Mouse (Mus musculus): ENCODE results near the gene Calcb.
"Not testable (repeated sequence)": the region's sequence is repeated elsewhere in the genome, so short reads cannot be mapped to it uniquely, and the experiment has no call there.

Calcb gene

DNA sequence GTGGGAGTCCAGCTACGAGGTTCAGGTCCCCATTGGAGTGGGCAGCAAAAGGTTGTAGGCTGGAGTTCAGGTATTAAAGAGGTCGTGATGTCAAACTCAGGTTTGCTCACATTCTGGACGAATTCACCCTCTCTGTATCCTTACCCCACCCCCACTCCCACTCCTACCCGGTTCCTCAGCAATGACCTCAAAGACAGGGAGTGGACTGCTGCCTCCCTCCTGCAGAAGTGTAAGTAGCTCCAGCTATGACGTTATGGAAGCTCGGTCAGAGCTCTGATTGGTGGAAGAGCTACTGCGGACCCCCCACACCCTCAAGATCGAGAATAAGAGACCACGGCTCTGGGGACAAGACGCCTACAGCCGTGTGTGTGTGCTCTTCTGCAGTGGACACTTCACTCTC, at the start of gene Calcb:
Calcb (plus strand) TSS at position 344 of the 400 bp plus-strand sequence.
- DNase-seq: no peak

DNA sequence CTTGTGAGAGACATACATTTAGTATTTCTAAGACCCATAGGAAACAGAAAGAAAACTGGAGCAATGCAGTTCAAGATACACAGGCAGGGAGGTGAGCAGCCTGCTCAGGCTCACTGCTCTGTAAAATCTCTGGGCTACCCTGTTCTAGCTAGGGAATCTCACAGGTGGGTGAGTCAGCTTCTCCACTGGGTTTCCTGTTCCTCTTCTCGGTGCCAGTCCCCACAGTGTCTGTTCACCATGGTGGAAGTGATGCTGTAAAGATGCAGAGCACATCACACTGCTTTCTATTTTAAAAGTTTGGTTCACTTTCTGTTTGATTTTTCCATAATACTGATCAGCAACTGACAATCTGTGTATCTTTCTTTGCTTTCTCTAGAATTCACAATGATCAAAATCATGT, 47.0 kb upstream of the Calcb start:
- no peak for DNase-seq

DNA sequence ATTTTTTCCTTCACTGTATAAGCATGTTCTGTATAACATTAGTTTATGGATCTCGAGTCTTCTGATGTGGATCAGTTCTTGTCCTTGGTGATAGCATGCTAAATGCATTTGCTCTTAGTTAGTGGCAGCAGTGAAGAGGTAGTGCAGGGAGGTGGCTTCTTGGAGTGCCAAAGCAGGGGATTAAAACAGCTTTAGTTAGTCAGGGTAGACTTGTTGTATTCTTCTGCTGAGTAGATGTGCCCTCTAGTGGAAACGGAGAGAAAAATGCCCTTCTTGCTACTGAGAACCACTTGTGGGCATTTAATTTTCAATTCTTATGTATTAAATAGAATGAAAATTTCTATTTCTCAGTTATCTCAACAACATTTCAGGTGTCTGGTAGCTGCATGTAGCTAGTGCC, 45.7 kb upstream of the Calcb start:
- DNase-seq: peak; percentile 1

DNA sequence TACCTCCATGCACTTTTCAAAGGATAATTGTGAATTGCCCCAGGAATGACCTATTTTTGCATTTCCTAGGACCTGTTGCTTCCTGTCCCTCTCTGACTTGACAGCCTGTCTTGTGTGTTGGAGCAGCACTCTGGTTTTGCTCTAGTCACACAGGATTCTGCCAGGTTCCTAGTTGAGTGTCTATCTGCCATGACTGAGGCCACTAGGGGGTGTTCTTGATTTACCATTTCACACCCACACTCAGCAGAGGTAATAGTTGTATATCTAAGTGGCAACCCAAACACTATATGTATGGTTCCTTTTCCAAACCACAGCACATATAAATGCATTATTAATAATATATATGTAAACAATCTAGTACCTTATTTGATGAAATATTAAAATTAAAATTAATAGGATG, 26.1 kb upstream of the Calcb start:
- DNase-seq: no peak

DNA sequence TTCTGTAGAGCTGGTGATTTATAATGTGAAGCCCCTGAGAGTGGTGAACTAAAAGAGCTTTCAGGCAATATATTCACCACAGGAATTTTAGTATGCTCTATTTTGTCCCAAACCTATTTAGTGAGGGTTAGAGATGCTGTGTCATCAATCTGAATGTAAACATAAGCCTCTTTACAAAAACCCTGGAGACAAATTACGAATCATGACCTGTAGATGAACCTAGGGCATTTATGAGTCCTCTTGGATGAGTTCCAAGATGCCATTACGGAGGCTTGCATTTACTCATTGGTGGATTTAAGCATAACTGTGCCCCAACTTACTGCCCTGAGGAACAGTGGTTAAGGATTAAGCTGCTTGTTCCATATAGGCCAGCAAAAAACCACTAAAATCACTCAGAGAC, 17.6 kb upstream of the Calcb start:
- no peak for DNase-seq

DNA sequence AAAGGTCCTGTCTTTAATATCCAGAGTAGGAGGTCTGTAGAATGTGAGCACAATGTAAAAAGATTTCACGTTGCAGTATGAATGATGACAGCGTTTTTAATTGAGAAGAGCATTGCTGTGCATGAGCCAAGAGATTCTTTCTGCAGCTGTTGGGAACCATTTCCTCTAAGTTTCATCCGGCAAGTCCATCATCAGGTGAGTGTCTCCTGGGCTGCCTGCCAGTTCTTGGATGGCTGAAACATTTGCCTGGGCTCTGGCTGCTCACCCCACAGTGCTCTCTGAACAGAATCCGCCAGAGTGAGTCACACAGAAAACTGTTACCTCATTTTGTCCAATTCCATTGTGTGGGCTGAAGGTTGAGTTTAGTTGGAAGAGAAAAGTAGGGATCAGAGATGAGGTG, 11.7 kb upstream of the Calcb start:
- DNase-seq: no peak

DNA sequence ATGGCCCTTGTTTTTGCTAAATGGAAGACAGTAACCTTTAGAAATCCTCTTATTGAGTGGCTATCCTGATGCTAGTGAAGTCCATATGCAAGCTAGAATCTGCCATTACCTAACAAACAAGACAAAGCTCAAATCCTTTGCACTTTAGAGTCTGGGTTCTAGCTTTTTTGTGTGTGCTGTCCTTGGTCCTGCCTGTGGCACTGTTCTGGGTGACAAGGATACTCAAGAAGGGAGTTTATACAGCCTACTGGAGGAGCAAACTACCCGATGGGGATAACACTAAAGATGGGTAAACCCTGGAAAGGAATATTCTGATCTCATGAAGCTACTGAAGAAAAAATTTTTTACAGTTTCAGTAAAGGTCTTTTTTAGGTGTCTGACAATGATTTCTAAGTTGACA, 11.0 kb upstream of the Calcb start:
- no peak for DNase-seq

DNA sequence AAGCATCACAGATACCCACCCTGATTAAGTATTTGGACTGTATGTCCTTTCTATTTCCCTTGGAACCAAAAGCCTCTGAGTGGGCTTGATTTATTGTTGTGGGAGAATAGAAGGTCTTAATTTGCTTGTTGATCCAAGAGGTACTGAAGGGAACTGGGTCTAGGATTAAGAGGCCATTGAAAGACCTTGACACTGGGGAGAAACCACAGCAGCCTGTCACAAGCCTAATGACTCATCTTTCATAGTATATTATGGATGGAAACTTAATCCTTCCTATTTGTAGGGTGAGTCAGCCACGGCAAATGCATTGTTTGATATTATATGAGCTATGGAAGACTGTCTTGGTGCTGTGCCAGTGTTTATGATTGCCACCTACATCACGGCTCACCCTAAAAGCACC, 8.0 kb upstream of the Calcb start:
- no peak for DNase-seq

DNA sequence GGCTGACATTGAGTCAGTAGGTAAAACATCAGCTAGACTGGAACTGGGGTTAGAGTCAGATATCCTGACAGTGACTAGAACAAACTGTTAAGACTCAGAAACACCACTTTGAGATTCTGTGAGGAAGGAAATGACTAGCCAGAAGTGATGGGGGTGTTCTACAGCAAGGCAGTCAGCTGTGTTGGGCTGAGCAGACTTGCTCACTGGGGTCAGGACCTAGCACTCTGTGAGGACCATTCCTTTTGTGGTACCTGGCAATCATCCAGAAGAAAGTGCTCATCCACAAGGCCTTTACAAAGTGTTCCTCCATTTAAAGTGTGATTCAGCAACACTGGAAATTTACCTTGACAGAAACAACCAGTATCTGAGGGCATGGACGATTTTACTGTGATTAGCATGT, 5.9 kb upstream of the Calcb start:
- no peak for DNase-seq

DNA sequence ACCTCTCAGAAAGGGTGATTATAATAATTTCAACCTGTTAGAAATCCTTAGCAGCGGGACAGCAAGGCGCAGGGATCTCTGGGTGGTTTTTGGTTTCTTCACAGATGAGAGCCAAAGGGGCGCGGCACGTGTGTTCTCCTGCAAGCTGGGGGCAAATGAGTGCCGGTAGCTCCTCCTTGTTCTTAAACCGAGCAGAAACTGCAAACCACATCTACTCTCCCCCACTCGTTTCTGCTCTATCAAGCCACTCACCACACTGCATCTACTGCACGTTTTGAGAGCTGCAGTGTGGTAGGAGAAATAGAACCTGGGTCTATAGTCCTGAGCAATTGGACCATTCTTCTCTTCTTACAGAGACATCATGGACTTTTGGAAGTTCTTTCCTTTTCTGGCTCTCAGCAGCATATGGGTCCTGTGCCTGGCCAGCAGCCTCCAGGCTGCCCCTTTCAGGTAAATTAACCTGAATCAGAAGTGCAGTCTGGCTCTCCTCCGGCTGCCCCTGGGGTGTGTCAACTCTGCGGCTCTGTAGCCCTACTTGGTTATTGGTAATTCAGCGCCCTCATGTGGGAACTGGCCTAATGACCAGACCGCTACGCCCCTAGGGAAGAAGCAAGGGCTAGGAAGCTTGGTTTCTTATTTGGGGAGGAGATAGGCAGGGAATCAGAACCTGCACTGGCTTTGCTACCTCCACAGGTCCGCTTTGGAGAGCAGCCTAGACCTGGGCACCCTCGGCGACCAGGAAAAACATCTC, 1.1 kb downstream of the Calcb start:
- peak; percentile 3 for DNase-seq

DNA sequence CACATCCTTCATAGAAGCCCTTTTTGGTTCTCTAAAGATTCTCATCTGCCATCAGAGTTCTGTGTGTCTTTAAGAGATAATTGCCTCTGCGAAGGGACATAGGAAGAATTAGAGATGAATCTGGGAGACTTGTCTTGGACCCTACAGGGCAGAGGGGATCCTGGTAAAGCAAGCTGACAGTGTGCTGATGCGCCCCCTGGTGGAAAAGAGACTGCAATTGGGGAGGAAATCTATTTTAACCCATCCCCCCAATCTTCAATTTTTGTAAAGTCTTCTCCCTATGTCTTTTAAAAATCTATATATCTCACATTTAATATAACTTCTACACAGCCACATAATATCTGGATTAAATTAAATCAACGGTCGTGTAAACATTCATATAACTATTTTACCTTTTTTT, 11.3 kb downstream of the Calcb start:
- DNase-seq: not testable (repeated sequence)

DNA sequence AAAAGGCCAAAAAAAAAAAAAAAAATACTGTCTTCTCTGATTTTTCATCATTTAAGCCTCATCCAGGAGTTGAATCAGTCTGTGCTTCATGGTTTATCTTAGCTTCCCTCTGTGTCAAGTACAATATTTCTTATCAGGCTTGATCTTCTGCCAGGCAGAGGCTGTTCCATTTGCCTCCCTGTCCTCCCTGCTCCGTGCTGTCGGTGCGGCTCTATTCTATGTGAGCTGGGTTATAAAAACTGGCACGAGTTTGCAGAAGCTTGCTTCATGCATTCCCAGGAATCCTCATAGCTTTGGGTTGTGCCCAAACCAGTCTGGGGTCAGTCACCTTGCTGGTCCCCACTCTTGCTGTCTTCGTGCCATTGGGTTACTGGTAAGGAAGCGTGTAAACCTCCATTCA, 12.7 kb downstream of the Calcb start:
- no peak for DNase-seq

DNA sequence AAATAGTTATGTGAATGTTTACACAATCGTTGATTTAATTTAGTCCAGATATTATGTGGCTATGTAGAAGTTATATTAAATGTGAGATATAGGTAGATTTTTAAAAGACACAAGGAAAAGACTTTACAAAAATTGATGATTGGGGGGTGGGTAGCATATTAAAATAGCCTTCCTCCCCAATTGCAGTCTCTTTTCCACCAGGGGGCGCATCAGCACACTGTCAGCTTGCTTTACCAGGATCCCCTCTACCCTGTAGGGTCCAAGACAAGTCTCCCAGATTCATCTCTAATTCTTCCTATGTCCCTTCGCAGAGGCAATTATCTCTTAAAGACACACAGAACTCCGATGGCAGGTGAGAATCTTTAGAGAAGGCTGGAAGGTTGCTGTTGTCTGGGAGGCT, 13.3 kb downstream of the Calcb start:
- DNase-seq: not testable (repeated sequence)

DNA sequence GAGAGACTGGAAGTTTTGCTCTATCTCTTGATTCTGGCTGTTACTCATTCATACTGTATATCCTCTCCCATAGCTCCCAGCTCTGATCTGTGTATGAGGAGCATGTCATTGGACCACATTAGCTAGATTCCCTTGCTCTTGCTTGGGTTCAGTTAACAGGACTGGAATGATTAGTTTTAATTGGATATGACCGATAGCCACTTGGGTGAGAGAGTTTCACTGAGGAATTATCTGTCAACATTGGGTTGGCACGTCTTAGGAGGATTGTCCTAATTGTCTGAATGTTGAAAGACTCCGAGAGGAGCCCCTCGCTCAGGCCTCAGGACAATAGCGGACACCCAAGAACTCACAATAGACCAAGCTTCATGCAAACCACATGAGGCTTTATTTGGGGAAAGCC, 17.8 kb downstream of the Calcb start:
- no peak for DNase-seq

DNA sequence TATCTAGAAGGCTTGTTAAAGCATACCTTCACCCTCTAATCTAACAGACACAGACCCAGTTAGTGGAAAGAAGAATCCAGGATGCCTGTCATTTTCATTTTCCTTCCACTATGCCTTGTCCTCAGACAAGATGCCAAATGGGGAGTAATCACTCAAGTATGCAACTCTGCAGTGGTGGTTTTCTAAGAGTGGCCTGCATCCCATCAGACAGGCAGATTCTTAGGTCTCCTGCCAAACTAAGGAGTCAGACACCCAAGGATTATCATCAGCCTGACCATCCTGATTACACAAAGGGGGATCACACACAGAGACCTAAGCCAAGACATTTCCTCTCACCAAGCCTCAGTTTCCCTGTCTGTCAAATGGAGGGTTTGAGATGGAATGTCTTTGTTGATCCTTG, 19.7 kb downstream of the Calcb start:
- no peak for DNase-seq

DNA sequence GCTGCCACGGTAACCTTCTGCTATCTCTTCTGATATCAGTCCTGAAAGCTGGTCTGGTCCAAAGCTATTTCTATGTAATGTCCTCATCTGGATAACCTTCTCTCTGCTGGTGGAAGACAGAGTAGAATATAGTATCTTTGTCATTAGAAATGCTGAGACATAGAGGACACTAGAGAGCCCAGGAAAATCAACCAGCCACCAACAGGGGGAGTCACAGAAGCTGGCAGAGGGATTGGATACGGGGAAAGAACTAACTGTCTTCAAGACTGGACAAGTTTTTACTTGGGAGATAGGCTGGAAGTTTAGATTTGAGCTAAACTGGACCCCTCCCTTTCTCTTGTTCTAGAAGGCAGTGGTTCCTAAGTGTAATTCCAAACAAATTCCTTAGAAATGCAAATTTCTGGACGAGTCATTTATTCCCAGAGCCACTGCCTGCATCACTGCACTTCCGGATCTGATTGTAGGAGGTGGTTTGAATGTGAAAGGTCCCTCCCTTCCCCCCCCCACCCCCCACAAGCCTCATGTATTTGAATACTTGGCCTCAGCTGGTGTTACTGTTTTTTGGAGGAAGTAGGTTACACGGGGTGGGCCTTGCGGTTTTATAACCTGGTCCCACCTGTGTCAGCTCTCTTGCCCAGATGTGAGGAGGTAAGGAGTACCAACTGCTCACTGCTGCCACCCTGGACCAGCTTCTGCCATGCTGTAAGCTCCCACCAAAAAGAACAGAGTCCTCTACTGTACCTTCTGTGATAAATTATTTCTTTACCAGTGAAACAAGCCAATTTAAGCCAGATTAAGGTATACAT, 22.1 kb downstream of the Calcb start:
- DNase-seq: no peak

DNA sequence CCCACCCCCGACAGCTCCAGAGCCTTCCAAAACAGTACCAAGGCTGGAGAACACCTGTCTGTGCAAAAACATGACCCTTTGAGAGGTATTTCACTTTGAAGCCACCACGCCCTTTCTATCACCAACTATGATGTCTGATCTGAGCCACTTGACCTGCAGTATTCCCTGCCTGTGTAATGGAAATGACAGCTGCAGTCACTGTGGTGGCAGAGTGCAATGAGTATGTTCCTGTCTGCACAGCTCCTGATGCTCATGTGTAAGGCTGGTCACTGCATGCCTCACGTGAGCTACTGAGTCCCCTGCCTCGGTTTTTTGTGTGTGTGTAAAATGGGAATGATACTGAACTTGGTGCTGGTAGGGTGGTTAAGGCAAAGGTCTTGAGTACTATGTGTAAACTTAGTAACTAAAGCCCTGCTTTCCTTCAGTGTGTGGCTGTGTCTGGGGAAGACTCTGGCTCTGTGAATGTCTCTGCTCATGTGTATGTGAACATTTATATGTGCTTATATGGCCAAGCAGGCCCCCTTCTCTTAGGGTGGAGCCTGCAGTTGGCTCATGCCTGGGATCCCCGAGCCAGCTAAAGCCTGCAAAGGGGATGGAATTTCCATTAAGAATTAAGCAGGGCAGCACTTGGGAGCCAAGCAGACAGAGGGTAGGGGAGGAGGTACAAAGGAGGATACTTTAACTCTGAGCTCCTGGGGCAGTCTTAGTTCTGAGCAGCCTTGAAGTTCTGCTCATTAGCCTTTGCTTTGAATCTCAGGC, 24.8 kb downstream of the Calcb start, which contains the start of gene Insc:
Insc (plus strand) TSS at position 673 of the 759 bp plus-strand sequence.
- no peak for DNase-seq

DNA sequence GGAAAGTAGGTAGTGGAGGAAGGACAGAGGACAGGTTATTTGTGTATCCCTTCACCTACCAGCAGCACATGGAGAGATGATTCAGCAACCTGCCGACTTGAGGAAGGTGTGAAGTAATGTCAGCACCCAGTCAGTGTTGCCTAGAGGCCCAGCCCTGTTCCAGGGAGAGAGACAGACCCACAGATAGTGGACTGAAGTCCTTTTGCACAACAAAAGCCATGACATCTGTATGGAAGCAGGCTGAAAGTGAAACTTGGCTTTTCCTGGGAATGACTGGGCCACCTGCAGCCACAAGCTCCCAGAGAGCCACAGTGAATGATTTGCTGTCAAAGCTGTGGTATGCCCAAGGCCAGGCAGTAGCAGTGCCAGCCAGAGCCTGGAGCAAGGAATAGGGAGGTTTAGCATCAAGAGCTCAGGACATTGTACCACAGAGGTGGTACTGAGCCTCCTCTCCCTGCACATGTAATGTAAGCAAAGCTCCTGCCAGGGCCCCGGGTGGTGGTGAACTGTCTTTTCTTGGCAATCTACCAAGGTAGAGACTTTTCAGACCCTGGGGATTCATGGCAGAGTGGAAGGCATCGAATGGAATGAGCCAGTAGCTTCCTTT, 26.3 kb downstream of the Calcb start:
- DNase-seq: no peak

DNA sequence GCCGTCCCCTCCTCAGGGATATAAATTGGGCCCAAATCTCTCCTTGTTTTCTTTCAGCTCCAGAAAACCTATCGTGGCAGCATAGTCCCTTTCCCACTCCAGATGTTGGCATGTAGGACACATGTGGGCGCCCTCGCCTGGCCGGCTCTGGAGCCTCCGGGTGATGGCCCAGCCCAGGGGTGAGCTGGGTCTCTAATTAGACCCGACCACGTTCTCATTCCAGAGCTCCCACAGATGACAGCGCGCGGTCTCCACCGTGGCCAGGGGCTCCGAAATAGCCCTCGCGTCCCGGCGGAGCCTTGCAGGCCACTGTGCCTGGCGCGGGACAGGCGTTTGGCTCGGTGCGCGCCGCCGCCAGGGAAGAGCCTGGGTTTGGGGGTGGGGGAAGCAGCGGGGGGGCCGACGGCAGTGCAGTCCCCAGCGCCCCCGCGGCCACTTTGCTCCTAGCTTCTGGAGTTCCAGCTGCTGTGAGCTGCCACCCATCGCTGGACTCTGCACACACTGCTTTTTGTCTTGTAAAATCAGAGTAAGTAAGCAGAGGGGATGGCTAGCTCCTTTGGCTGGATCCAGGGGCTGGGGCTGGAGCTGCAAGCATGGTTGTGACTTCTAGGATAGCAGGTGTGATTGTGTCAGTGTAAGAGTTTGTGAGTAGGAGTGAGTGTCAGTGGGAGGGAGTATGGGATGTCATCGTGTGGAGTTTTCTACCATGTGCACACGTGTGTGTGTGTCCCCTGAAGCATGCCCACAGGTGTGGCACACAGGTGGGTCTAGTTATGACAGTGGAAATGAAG, 27.2 kb downstream of the Calcb start:
- no peak for DNase-seq

DNA sequence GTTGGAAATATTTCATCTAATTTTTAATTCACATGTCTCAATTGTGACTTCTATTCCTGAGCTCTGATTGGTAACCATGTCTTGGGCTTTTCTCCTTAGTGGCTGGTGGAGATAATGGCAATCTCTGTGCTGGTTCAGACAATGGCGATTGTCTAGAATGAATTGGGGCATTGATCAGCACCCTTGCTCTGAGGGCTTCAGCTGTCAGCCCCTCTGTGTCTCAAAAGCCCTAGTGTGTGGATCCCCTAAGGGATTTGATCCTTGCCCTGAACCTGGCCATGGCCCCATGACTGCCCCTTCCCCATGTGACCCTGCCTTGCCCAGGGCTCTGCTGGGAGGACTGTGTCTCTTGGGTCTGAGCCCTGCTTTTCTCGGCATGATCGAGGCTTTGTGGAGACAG, 29.2 kb downstream of the Calcb start:
- DNase-seq: peak; percentile 36

DNA sequence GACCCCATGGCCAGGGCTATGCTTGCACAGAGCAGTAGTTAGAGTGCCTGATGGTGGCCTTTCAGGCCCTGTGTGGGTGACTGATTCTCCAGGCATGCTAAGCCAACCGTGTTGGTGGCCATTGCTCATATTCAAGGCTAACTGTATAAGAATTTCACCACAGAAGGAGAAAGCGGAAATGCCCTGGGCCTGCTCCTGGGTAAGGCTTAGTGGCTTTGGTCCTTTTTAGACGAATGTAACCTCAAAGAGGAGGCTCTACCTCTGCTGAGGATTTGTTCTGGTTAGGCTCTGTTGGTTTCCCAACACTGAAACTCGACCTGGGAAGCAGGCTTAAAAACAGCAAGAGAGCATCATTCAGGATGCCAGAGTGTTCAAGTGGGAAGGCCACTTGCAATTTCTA, 29.8 kb downstream of the Calcb start:
- no peak for DNase-seq

DNA sequence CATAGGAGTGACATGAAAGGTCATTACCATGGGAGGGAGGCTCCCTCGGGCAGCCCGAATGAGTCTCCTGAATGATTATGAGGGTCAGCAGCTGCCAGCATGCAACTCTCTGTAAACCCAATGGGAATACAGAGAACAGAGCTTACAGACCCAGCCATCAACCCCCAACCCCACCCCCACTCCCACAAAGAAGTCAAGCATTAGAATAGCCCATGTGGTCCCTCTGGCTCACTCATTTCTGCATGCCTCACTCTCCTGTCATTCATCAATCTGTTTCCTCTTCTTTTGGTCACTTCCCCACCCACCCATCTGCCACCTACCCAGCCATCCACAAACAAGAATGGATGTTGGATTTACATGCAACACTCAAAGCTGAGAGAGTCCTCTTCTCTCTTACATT, 35.0 kb downstream of the Calcb start:
- no peak for DNase-seq

Measured in cerebellum, adult 9-11 months (tissue).